Mouse (Mus musculus) layer of hippocampus, adult 9-10 months (tissue): ENCODE results near the gene Olfr589.
"Not testable (repeated sequence)": the region's sequence is repeated elsewhere in the genome, so short reads cannot be mapped to it uniquely, and the experiment has no call there.

ENCODE experiments used
- DNase-seq: peaks from one replicate; pipeline ENCODE4 v3.0.0; 2022; ENCODE audit warnings: low spot score

The Olfr589 gene

DNA sequence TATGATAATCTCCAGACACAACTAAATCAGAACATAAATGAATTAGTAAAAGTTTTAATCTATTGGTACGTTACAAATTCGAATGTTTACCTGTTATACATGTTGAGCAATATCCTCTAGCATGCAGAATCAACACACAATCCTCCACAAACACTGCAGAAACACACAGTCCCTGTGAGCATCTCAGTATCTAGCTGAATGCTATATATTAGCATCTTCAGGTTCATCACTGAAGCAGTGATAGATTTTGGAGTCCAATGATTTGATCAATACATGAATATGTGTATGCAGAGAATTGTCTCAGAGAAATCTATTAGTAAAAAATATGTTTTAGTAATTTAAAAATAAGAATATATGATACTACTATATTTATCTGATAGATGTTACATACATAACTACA is at the start of gene Olfr589:
Gene Olfr589 (minus strand): TSS at position 101 of the 400 bp plus-strand sequence.
- no peak for DNase-seq

DNA sequence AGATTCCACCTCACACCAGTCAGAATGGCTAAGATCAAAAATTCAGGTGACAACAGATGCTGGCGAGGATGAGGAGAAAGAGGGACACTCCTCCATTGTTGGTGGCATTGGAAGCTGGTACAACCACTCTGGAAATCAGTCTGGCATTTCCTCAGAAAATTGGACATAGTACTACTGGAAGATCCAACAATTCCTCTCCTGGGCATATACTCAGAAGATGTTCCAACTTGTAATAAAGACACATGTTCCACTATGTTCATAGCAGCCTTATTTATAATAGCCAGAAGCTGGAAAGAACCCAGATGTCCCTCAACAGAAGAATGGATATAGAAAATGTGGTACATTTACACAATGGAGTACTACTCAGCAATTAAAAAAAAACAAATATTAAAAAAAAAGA is 28.3 kb upstream of the Olfr589 start, which contains the start of gene Olfr592:
Gene Olfr592 (plus strand): TSS at position 301 of the 400 bp plus-strand sequence.
- not testable (repeated sequence) for DNase-seq

DNA sequence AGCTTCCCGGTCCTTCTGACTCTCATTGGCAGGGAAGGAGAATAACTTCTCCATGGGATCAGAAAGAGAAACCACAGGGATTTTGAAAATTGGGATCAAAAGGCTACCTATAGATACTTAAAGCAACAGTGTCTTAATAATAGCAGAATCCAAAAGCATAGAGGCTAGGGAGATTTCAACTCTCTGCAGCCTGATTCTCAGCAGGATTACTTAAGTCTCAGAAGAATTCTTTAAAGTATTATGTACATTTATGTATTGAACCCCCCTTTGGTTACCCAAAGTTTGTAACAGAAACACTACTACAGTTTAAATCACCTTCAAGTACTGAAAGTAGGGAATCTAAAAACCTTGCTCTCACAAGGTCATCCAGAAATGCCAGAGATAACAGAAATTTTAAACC is 22.1 kb upstream of the Olfr589 start, which contains the start of gene Olfr591:
Gene Olfr591 (minus strand): TSS at position 101 of the 400 bp plus-strand sequence.
- no peak for DNase-seq

DNA sequence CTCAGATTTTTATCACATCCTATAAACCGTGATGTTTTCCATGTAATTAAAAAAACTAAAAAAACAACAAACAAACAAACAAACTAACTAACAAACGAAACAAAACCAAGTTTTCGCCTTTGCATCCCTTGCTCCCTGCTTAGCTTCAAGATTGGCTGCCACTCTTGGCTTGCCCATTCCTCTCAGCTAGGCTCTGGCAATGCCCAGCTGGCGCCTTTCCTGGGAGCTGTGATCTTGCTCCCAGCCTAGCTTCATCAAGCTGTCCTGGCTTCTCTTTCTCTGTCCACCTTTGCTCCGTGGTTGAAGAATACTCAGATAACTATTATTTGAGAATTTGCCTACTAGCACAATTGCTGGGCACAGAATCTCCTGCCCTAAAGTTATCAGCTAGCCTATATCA is 13.5 kb upstream of the Olfr589 start:
- DNase-seq, result no peak

DNA sequence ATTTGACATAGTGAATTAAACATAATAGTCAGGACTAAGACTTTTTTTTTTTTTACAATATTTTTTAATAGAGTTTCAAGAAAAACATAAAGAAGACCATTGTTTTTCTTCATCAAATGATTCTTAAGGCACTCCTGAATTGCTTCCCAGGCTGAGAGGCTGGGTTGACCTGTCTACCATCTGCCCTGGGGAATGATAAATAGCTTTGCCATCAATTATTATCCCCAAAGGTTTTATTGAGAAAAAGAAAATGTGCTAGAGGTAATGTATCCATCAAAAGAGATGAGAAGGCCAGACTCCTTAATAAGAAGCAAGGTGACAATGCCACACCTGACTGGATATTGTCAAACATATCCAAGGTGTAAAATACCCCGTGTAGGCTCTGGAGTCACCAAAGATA is 15.6 kb downstream of the Olfr589 start, which contains the start of gene Olfr588-ps1:
Gene Olfr588-ps1 (plus strand): TSS at position 301 of the 400 bp plus-strand sequence.
- no peak for DNase-seq

DNA sequence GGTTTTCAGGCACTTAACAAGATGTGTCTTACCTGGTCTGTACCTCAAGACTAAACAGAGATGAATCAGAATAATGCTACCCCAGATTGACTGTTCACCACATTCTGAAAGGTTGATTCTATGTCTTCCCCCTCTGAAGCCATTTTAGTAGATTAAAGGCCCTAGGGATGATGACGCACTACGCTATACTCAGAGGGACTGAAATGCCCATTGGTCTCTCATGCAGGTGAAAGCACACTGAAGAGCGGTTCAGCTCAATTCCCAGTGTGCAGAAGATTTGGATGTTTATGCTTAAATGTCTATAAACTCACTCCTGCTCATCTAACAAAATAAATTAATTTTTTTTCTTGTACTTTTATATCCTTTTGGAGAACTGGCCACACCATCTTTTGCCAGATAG is 30.6 kb downstream of the Olfr589 start, which contains the start of gene Olfr586:
Gene Olfr586 (minus strand): TSS at position 101 of the 400 bp plus-strand sequence.
- no peak for DNase-seq

DNA sequence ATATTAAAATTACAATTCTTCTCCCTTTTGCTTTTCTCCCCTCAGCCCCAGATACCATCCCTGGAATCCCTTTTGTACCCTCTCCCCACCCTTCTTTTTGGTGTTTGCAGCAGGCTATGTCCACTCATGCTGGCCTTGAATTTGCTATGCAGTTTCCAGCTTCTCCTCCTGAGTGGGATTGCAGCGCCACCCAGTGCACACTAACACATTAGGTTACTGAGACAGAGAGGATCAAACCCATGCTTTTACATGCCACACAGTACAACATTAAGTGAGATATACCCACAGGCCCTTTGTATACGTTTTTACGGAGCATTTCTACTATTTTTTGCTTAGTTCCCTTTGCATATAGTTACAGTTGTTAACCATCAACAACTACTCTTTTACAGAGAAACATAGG is 36.8 kb downstream of the Olfr589 start:
- DNase-seq, result no peak
